Mouse (Mus musculus): ENCODE measurements around the gene Ccdc148.

Gene Ccdc148

DNA sequence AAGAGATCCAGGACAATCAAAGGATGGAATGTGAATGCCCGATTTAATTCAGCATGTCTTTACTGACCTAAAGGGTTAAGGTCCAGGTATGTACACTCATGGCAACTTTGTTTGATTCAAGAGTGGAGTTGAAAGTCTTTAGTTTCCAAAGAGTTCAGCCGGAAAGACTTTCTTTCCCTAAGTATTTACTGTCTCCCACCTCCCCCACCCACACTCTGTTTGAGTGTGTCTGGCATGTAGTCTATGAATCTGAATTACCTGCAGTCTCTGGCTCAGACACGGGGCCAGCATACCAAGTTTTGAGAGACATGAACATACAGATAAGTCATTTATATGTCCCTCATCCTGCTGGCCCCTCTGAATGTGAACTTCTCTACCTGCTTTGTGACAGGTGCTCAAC is 374.3 kb downstream of the Ccdc148 start:
- no peak for DNase-seq (ENCODE audit: low read depth, low spot score)

- DNase-seq (ENCODE audit: low read depth, low spot score) = no peak
These were observed 377.0 kb downstream of the Ccdc148 start for GRCm38 (mm10) chr2:58783526-58783925.

GRCm38 (mm10) chr2:58778986-58779495 is 381.4 kb downstream of the Ccdc148 start:
- DNase-seq (ENCODE audit: low read depth, low spot score) = no peak

GRCm38 (mm10) chr2:58773833-58774232 is 386.6 kb downstream of the Ccdc148 start:
- no peak for DNase-seq (ENCODE audit: low read depth, low spot score)
